Mouse (Mus musculus): ENCODE results near the gene Gkap1. TPM values are rescaled to one million over a fixed set of nuclear protein-coding genes. Genes with fewer than 3 reads are reported as not detected.

The Gkap1 gene
- total RNA-seq, 2 experiments from 2014 or later, result 10.9 to 20.2 TPM

GRCm38 (mm10) chr13:58202903-58203302 lies 72.6 kb downstream of the Gkap1 start:
- ATAC-seq (replicated peaks; ENCODE audit: poor library complexity), result no peak

- ATAC-seq (replicated peaks; ENCODE audit: poor library complexity), result no peak
Observed at GRCm38 (mm10) chr13:58201908-58202307, 73.6 kb downstream of the Gkap1 start.

GRCm38 (mm10) chr13:58201343-58201742 lies 74.2 kb downstream of the Gkap1 start:
- ATAC-seq (replicated peaks; ENCODE audit: poor library complexity), result peak; percentile 22; the same call in 1 of the 2 replicates

- no peak for ATAC-seq (replicated peaks; ENCODE audit: poor library complexity)
Observed at GRCm38 (mm10) chr13:58197981-58198640, 77.4 kb downstream of the Gkap1 start.

- no peak for ATAC-seq (replicated peaks; ENCODE audit: poor library complexity)
Observed at GRCm38 (mm10) chr13:58197211-58197610, 78.3 kb downstream of the Gkap1 start.

- ATAC-seq (replicated peaks; ENCODE audit: poor library complexity), result no peak
Observed at GRCm38 (mm10) chr13:58194908-58195307, 80.6 kb downstream of the Gkap1 start.

GRCm38 (mm10) chr13:58193221-58193620 lies 82.3 kb downstream of the Gkap1 start:
- no peak for ATAC-seq (replicated peaks; ENCODE audit: poor library complexity)

GRCm38 (mm10) chr13:58192146-58192545 lies 83.4 kb downstream of the Gkap1 start:
- ATAC-seq (replicated peaks; ENCODE audit: poor library complexity), result no peak

GRCm38 (mm10) chr13:58191516-58191915 lies 84.0 kb downstream of the Gkap1 start:
- no peak for ATAC-seq (replicated peaks; ENCODE audit: poor library complexity)

GRCm38 (mm10) chr13:58189473-58189872 lies 86.0 kb downstream of the Gkap1 start:
- no peak for ATAC-seq (replicated peaks; ENCODE audit: poor library complexity)

- ATAC-seq (replicated peaks; ENCODE audit: poor library complexity), result peak; percentile 99
Observed at GRCm38 (mm10) chr13:58188412-58188811, 87.1 kb downstream of the Gkap1 start.

- ATAC-seq (replicated peaks; ENCODE audit: poor library complexity), result no peak
Observed at GRCm38 (mm10) chr13:58187751-58188150, 87.7 kb downstream of the Gkap1 start.

GRCm38 (mm10) chr13:58186281-58186680 lies 89.2 kb downstream of the Gkap1 start:
- no peak for ATAC-seq (replicated peaks; ENCODE audit: poor library complexity)

GRCm38 (mm10) chr13:58184111-58184510 lies 91.4 kb downstream of the Gkap1 start:
- ATAC-seq (replicated peaks; ENCODE audit: poor library complexity), result no peak

Other genes starting within 250 kb of the Gkap1 start
- gene Klhl3, start 162.1 kb downstream of the Gkap1 start, total RNA-seq (2015), result 3.4 and 5.1 TPM in 2 replicates
- 4.0 and 4.6 TPM in 2 replicates for gene Klhl3, start 162.1 kb downstream of the Gkap1 start, total RNA-seq (2017)
- gene Hnrnpa0, start 147.1 kb downstream of the Gkap1 start, total RNA-seq (2015), result 151 and 162 TPM in 2 replicates
- gene Hnrnpa0, start 147.1 kb downstream of the Gkap1 start, total RNA-seq (2017), result 82.5 and 95.8 TPM in 2 replicates
- gene Idnk, start 118.0 kb downstream of the Gkap1 start, total RNA-seq (2015), result 46.2 and 52.9 TPM in 2 replicates
- gene Idnk, start 118.0 kb downstream of the Gkap1 start, total RNA-seq (2017), result 36.8 and 44.9 TPM in 2 replicates
- 52.2 and 57.6 TPM in 2 replicates for gene Ubqln1, start 60.0 kb downstream of the Gkap1 start, total RNA-seq (2015)
- 53.0 and 64.7 TPM in 2 replicates for gene Ubqln1, start 60.0 kb downstream of the Gkap1 start, total RNA-seq (2017)
- gene Kif27, start 83.4 kb upstream of the Gkap1 start, total RNA-seq (2015), result 0.20 TPM in 1 of 2 replicates, not detected in the other
- gene Kif27, start 83.4 kb upstream of the Gkap1 start, total RNA-seq (2017), result not detected in 2 replicates
- gene 2210016F16Rik, start 109.5 kb upstream of the Gkap1 start, total RNA-seq (2015), result 17.3 and 20.6 TPM in 2 replicates
- 11.4 and 11.8 TPM in 2 replicates for gene 2210016F16Rik, start 109.5 kb upstream of the Gkap1 start, total RNA-seq (2017)
- gene Rmi1, start 126.5 kb upstream of the Gkap1 start, total RNA-seq (2015), result 38.1 and 39.8 TPM in 2 replicates
- 17.7 and 27.0 TPM in 2 replicates for gene Rmi1, start 126.5 kb upstream of the Gkap1 start, total RNA-seq (2017)
- 807 and 878 TPM in 2 replicates for gene Hnrnpk, start 127.6 kb upstream of the Gkap1 start, total RNA-seq (2015)
- gene Hnrnpk, start 127.6 kb upstream of the Gkap1 start, total RNA-seq (2017), result 1,846 and 2,313 TPM in 2 replicates